Mouse (Mus musculus): ENCODE measurements around the gene Eps8l3. TPM values are rescaled to one million over a fixed set of nuclear protein-coding genes. Genes with fewer than 3 reads are reported as not detected.
A peak's percentile ranks its signal among the peaks of the same experiment; 100 is the strongest.
"Not testable (repeated sequence)": the region's sequence is repeated elsewhere in the genome, so short reads cannot be mapped to it uniquely, and the experiment has no call there.

Eps8l3 gene
- polyA plus RNA-seq, 1 experiment, result 27.9 TPM

DNA sequence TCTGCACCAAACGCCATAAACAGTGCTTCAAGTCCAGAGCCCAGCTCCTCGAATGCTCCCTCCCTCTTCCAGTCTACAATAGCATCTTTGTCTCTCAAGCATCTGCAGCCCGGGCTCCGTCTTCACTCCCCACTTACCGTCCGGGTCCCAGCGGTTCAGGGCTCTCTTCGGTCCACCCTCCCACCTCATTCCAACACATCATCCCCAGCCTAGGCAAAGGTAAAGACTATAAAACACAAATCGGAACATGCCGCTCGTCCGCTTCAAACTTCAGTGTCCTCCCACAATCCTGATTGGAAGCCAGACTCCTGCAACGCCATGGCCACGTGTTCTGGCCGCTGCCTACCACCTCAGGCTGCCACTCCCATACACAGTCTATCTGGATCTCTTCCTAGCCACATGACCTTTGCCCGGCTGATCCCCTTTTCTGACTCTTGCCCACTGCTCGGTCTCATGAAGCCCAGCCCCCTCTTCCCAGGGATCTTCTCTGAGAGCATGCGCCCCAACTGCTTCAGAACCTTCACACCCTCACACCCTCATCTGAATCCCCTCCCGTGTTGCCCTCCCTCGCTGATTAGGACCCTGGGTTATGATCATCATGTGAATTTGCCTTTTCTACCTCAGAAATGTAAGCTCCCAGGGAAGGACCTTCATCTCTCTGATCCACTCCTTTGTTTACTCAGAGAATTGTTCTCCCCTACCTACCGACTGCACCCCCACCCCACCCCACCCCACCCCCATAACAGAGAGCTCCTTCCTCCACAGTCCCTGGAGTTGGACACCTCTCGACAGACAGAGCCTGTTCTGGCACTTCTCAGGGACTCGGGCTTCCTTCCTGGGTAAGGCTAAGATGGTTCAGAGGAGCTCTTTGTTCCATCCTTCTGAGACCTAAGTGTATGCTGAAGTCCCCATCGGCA is 3.4 kb upstream of the Eps8l3 start:
- peaks cover 16% of the 10 kb centered on the region for H3K4me1 ChIP-seq (ENCODE audit: control insufficient read depth, insufficient read depth, low read length)
- H3K27me3 ChIP-seq (ENCODE audit: control insufficient read depth, insufficient read depth, low read length), result no peaks in the 10 kb centered on the region
- H3K27ac ChIP-seq (ENCODE audit: control insufficient read depth, insufficient read depth, low read depth, low read length), result peak overlapping the region; percentile 75
- H3K4me3 ChIP-seq (ENCODE audit: control insufficient read depth, low read depth, low read length), result peak overlapping the region; percentile 87
- no peaks in the 10 kb centered on the region for H3K36me3 ChIP-seq (ENCODE audit: control insufficient read depth, insufficient read depth, low read length)
- TF ChIP-seq POLR2A (IDR thresholded peaks at IDR 0.05; ENCODE audit: control insufficient read depth, low read depth, low read length) (peak; percentile 81), CTCF (IDR thresholded peaks at IDR 0.05; ENCODE audit: control insufficient read depth, insufficient read depth, insufficient replicate concordance, low read depth, low read length) (no peak)

DNA sequence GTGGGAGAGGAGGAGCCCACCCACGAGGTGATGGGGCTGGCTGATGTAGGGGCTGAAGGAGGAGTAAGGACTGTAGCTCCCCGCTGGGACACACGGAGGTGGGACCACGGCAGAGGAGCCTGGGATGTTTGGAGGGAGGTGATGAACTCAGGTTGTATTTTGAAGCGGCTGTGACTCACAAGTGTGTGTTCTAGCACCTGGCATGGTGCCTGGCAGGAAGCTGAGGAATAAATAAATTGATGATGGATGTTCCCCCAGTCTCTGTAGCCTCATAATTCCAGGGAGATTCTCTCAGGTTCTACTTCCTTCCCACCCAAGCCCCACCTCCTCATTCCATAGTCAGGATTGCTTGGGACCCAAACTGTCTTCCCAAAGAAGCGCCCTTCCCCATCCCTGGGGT is 1.8 kb upstream of the Eps8l3 start:
- Histone ChIP-seq H3K4me3 (ENCODE audit: control insufficient read depth, low read depth, low read length) (peak overlapping the region; percentile 87), H3K27me3 (ENCODE audit: control insufficient read depth, insufficient read depth, low read length) (no peaks in the 10 kb centered on the region), H3K27ac (ENCODE audit: control insufficient read depth, insufficient read depth, low read depth, low read length) (peak overlapping the region; percentile 73), H3K36me3 (ENCODE audit: control insufficient read depth, insufficient read depth, low read length) (no peaks in the 10 kb centered on the region), H3K4me1 (ENCODE audit: control insufficient read depth, insufficient read depth, low read length) (peaks cover 9% of the 10 kb centered on the region)
- no peak for TF ChIP-seq CTCF (IDR thresholded peaks at IDR 0.05; ENCODE audit: control insufficient read depth, insufficient read depth, insufficient replicate concordance, low read depth, low read length)

DNA sequence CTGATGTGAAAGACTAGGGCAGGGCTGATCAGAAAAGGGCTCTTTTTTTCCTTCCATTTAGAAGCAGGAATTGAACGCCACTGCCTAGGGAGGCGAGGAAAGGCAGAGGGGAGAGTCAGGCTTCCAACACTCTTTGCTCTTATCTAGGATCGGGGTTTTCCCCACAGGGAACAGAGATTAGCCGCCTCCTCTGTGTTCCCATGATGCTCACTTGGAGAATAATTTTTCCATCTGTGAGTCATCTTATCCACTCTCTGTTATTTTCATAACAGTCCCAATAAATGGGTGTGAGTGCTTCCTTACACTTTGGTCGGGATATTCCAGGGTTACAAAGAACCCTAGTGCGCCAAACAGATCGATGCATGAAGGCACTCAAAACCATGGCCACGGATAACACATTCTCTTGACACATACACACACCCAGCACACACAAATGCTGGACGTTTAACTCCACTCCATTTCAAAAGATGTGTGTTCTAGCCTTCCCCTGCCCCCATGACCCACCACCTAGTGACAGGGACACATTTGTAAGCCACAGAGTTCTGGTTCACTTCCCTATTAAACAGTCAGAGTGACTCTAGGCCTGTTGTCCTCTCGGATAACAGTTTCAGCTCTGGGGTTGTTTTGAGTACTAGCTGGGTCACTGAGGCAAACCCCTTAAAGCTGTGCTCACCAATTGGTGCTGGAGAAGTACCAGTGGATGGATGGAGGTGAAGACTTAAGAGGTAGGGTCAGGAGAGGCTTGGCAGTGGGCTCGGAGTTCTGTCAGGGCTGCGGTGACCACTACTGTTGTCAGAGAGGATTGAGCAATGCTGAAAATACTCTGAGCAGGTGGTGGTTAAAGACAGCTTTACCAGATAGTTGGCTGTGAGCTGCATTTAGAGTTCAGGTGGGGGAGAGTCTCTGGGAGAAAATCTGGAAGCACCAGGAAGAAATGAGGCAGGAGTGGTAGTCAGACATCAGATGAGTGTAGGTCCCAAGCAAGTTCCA is 1.0 kb downstream of the Eps8l3 start:
- no peak overlapping the region for H3K27ac ChIP-seq (ENCODE audit: control insufficient read depth, insufficient read depth, low read depth, low read length)
- TF ChIP-seq CTCF (IDR thresholded peaks at IDR 0.05; ENCODE audit: control insufficient read depth, insufficient read depth, insufficient replicate concordance, low read depth, low read length) (no peak), POLR2A (IDR thresholded peaks at IDR 0.05; ENCODE audit: control insufficient read depth, low read depth, low read length) (no peak)
- no peaks in the 10 kb centered on the region for H3K27me3 ChIP-seq (ENCODE audit: control insufficient read depth, insufficient read depth, low read length)
- peaks cover 7% of the 10 kb centered on the region; the same call in 1 of the 2 replicates for H3K4me1 ChIP-seq (ENCODE audit: control insufficient read depth, insufficient read depth, low read length)
- H3K4me3 ChIP-seq (ENCODE audit: control insufficient read depth, low read depth, low read length), result no peak overlapping the region
- H3K36me3 ChIP-seq (ENCODE audit: control insufficient read depth, insufficient read depth, low read length), result no peaks in the 10 kb centered on the region

DNA sequence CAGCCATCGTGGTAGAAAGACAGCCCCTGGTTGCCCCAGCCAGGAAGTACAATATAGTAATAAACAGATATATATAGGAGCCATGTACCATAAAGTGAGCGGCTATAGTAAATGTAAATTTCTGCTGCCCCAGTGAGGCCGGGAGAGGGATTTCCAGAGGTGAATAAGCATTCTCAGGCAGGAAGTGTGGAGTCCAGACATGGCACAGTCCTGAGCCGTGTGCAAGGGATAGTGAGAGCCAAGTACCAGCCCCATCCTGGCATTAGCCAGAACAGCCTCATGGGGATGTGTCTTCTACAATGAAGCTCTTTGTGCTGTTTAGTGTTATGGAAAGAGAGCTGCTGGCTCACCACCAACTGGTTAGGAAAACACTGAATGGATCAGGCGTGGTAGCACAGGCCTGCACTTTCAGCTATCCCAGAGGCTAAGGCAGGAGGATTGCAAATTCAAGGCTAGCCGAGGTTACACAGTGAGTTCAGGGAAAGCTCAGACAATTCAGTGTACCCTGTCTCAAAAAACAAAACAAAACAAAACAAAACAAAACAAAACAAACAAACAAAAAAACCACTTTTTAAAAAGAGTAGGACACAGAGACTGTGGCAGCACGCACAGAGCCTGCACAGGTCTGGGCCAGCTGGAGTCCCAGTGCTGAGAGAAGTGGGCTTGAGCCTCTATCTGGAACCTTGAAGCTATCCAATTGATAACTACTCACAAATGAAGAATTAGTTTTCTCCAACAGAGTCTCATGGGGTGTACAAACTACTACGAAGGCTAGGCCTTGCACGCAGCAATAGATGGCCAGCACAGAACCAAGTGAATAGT is 10.9 kb downstream of the Eps8l3 start:
- no peaks in the 10 kb centered on the region; the same call in 1 of the 2 replicates for H3K36me3 ChIP-seq (ENCODE audit: control insufficient read depth, insufficient read depth, low read length)
- TF ChIP-seq CTCF (IDR thresholded peaks at IDR 0.05; ENCODE audit: control insufficient read depth, insufficient read depth, insufficient replicate concordance, low read depth, low read length) (no peak), POLR2A (IDR thresholded peaks at IDR 0.05; ENCODE audit: control insufficient read depth, low read depth, low read length) (no peak)

DNA sequence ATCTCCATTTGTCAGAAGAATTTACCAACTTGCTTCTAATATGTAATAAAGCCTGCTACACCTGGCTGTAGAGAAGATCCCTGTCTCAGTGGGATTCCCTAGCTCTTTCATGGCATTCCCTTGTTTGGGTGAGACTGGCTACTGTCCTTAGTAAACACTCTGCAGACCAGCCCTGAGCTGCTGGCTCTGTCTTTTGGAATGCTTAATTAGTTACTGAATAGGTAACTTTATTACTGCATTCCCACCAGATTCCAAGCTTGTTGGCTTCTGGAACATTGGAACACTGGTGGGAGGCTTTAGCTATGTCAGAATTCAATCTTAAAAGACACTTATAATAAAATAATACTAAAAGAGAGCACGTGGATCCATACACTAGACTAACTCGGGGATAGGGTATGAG is 12.2 kb downstream of the Eps8l3 start:
- H3K27me3 ChIP-seq (ENCODE audit: control insufficient read depth, insufficient read depth, low read length); H3K27ac ChIP-seq (ENCODE audit: control insufficient read depth, insufficient read depth, low read depth, low read length); H3K4me3 ChIP-seq (ENCODE audit: control insufficient read depth, low read depth, low read length); H3K36me3 ChIP-seq (ENCODE audit: control insufficient read depth, insufficient read depth, low read length); H3K4me1 ChIP-seq (ENCODE audit: control insufficient read depth, insufficient read depth, low read length): not testable (repeated sequence)

More for the DNA sequence above, 10.9 kb downstream of the Eps8l3 start:
- Histone ChIP-seq H3K27me3 (ENCODE audit: control insufficient read depth, insufficient read depth, low read length) (no peaks in the 10 kb centered on the region), H3K4me1 (ENCODE audit: control insufficient read depth, insufficient read depth, low read length) (no peaks in the 10 kb centered on the region), H3K27ac (ENCODE audit: control insufficient read depth, insufficient read depth, low read depth, low read length) (no peak overlapping the region), H3K4me3 (ENCODE audit: control insufficient read depth, low read depth, low read length) (no peak overlapping the region)

DNA sequence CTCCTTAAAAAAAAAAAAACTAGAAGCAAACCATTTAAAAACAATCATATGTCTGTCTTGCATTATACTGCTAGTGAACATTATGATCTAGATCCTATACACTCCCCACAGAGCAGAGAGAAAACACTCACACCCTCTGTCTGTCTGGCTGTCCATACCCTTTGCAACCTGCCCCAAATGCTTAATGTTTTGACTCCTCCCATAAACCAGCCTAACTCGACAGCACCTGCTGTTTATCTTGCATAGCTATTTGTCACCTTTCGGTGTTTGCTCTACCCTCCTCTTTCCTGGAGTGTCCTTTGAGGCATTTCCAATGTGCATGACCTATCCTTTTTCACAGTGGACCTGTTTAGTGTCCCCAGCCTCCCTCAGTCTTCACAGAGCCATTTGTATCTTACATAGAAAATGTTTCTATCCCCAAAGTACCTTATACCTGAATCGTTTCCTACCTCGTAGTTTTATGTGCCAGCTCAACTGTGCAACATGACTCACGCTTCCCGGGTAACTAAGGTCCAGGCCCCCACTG is 18.2 kb downstream of the Eps8l3 start:
- H3K4me3 ChIP-seq (ENCODE audit: control insufficient read depth, low read depth, low read length), result peak overlapping the region; percentile 91
- H3K27me3 ChIP-seq (ENCODE audit: control insufficient read depth, insufficient read depth, low read length), result no peaks in the 10 kb centered on the region
- H3K36me3 ChIP-seq (ENCODE audit: control insufficient read depth, insufficient read depth, low read length), result peaks cover 3% of the 10 kb centered on the region; the same call in 1 of the 2 replicates
- H3K27ac ChIP-seq (ENCODE audit: control insufficient read depth, insufficient read depth, low read depth, low read length), result no peak overlapping the region
- peaks cover 5% of the 10 kb centered on the region; the same call in 1 of the 2 replicates for H3K4me1 ChIP-seq (ENCODE audit: control insufficient read depth, insufficient read depth, low read length)
- TF ChIP-seq POLR2A (IDR thresholded peaks at IDR 0.05; ENCODE audit: control insufficient read depth, low read depth, low read length), result no peak
- TF ChIP-seq CTCF (IDR thresholded peaks at IDR 0.05; ENCODE audit: control insufficient read depth, insufficient read depth, insufficient replicate concordance, low read depth, low read length), result no peak
